Mouse (Mus musculus) layer of hippocampus, postnatal 14 days (tissue): ENCODE measurements around the gene Coro2b. TPM values are rescaled to one million over a fixed set of nuclear protein-coding genes. Genes with fewer than 3 reads are reported as not detected.
"Not testable (repeated sequence)": the region's sequence is repeated elsewhere in the genome, so short reads cannot be mapped to it uniquely, and the experiment has no call there.

Experiments
- DNase-seq, 2 experiments: peaks; one replicate each; pipeline ENCODE4 v3.0.0; 2021 to 2022; ENCODE audit warnings: low spot score in 2 of 2, mixed read lengths in 1 of 2
- total RNA-seq, 2 experiments: library from RNA; stranded (reverse); gene quantifications; 2 replicates each; pipeline ENCODE4 v1.2.3; 2021

Gene Coro2b
- total RNA-seq, 2 experiments from 2014 or later = 188 to 193 TPM

DNA sequence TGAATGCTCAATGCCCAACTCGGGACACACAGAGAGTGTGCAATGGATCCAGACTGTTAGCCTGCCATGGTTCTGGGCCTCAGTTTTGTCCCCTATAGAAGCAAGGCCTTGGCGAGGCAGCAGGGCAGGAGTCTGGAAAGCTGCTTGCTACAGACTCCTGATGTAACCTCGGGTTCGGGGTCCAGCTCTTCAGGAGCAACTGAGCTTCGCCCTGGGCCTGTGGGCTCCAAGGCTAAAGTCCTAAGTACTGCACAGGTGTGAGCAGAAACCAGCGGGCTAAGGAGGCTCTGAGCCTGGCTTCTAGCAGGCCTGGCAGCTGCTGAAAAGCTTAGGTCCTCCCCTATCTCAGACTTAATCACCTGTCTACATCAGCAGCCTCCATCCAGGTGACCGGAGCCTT is 86.0 kb downstream of the Coro2b start:
- no peak for DNase-seq

- DNase-seq = no peak
These were observed 86.5 kb downstream of the Coro2b start for GRCm38 (mm10) chr9:62450355-62450754.

DNA sequence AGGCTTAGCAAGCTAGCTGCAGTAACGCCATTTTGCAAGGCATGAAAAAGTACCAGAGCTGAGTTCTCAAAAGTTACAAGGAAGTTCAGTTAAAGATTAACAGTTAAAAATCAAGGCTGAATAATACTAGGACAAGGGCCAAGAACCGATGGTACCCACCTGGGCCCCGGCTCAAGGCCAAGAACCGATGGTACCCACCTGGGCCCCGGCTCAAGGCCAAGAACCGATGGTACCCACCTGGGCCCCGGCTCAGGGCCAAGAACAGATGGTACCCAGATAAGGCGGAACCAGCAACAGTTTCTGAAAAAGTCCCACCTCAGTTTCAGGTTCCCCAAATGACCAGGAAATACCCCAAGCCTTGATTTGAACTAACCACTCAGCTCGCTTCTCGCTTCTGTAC is 89.5 kb downstream of the Coro2b start:
- DNase-seq = not testable (repeated sequence)

DNA sequence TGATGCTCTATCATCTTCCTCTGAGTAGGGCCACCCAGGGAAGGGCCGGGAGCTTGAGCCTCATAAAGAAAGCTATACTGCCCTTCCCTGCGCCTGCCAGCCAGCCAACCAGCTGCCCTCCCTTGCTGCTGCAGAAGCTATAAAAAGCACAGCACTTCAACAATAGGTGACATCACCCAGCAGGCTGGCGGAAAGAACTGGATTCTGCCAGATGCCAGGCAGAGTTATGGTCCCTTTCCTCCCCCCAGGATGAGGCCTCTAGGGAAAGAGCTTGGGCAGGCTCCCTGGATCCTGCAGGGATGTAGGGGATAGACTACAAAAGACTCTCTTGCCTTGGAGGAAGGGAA is 98.1 kb downstream of the Coro2b start:
- peak in 1 of 2 experiments; percentile 43 for DNase-seq

DNA sequence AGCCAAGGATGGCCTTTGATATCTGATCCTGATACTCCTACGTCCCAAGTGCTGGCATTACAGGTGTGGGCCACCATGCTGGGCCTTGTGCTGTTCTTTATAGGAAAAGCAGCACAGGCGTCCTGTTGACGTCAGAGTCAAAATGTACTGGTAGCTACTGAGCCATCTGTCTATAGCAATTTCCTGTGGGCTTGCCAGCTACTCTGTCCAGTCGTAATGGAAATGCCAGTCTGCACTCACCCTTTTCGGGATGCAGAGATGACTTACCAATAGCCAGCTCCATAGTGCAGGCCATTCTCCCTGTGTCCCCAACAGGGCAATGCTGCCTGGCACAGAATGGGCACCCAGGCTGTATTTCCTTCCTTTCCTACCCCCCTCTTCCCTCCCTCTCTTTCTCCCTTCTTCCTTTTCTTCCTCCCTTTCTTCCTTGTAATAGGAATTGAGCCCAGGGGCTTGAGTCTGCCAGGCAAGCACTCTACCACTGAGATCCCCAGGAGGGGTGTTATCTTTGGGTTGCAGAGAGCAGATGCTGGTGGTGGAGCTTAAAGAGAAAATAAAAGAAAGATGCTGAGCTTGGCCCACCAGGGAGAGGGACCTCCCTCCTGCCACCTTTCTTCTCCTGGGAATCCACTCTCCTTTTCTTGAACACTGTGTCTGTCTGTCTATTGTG is 98.6 kb downstream of the Coro2b start:
- no peak for DNase-seq

GRCm38 (mm10) chr9:62437446-62437845 is 99.4 kb downstream of the Coro2b start:
- DNase-seq = no peak

GRCm38 (mm10) chr9:62435613-62436318 is 101.1 kb downstream of the Coro2b start:
- peak in 1 of 2 experiments; percentile 75 for DNase-seq

DNA sequence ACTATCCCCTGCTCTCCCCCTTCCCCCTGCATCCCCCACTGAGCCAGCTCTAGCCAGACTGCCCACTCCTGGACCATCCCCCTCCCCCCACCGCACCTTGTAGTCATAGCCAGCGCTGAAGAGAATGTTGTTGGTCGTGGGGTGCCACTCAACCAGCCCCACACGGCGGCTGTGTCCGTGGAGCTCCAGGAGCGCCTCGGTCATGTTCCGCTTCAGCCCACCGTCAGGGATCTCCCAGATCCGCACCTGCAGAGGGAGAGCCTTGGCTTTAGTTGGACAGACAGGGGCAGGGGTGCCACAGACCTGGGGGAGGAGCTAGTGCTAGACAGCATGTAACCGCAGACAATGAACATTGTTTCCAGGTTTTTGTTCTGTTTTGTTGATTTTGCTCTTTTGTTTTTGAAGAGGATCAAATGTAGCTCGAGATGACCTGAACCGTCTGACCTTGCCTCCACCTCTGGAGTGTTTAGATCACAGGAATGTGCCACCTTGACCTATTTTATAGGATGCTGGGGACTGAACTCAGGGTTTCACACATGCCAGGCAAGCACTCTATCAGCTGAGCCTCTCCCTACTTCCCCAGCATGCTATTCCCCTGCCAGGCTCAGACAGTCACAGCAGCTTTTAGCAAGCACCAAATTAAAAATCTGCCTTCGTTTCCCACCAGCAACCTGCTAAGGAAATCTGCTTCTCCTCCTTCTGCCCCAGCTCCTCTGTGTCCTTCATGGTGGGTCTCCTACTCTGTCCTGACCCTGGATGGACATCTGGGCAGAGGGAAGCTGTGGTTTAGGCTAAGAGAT is 104.4 kb downstream of the Coro2b start:
- peak in 1 of 2 experiments; percentile 57 for DNase-seq

- no peak for DNase-seq
These were observed 106.1 kb downstream of the Coro2b start for GRCm38 (mm10) chr9:62430741-62431140.

- DNase-seq = no peak
These were observed 109.8 kb downstream of the Coro2b start for GRCm38 (mm10) chr9:62427010-62427409.

- no peak for DNase-seq
These were observed 110.3 kb downstream of the Coro2b start for GRCm38 (mm10) chr9:62426531-62426930.

GRCm38 (mm10) chr9:62426021-62426420 is 110.8 kb downstream of the Coro2b start:
- no peak for DNase-seq

- DNase-seq = no peak
These were observed 111.6 kb downstream of the Coro2b start for GRCm38 (mm10) chr9:62425265-62425664.

DNA sequence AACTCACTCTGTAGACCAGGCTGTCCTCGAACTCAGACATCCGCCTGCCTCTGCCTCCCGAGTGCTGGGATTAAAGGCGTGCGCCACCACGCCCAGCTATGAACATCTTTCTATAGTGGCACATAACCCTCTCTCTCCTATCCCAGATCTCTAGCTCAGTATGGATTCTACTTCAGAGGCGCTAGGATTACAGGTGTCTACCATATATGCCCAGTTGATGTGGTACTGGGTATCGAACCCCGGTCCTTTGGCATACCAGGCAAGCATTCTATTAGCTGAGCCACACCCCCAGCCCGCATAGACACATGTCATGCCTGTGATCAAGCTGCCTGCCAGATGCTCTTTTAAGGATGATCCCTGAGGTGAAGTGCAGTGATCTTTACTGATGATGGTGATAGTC is 113.0 kb downstream of the Coro2b start:
- no peak for DNase-seq

DNA sequence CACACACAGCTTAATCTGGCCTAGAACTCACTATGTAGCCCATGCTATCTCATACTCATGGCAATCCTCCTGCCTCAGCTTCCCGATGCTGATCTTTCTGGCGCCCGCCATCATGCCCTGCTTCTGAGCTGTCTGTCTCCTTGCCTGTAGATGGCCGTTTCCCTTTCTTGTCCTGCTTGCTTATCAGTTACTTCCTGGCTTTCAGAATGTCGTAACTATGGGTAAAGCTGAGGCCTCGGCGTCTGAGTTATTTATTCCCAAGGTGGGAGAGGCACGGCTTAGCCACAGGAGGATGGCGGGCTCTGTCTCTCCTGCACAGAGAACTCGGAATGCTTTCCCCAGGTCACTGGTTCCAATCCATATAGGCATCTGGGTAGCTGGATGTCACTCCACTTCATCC is 113.9 kb downstream of the Coro2b start:
- no peak for DNase-seq

DNA sequence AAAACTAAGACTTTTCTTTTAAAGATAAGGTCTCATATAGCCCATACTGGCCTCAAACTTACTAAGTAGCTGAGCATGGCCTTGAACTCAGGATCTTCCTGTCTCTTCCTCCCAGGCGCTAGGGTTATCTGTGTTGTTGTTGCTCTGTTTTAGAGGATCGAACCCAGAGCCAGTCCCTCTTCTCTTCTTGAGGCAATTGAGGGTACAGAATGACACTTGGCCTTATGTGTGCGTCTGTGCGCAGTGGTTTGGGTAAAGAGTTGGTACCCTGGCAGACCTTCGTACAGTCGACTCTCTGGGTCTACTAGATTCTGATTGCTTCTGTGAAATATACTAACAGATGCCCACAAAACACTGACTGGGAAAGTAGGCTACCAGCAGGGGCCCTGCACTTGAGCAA is 114.9 kb downstream of the Coro2b start:
- DNase-seq = no peak

DNA sequence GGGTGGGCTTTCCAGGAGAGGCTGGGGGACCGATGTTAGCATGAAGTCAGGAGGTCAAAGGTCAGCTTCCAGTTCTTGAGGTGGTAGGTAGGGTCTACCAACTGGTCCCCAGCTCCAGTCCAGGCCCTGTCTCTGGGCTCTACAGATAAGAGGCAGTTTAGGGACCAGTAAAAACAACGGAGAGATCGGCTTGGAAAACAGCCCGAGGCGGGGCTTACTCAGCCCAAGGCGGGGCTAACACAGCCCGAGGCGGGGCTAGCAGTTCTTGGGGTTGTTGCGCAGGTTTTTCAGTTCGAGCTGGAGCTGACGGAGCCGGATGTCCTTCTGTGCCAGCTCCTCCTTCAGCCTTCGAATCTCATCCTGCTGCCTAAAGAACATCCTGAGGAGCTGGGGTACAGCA is 115.8 kb downstream of the Coro2b start:
- DNase-seq = peak in 1 of 2 experiments; percentile 48

DNA sequence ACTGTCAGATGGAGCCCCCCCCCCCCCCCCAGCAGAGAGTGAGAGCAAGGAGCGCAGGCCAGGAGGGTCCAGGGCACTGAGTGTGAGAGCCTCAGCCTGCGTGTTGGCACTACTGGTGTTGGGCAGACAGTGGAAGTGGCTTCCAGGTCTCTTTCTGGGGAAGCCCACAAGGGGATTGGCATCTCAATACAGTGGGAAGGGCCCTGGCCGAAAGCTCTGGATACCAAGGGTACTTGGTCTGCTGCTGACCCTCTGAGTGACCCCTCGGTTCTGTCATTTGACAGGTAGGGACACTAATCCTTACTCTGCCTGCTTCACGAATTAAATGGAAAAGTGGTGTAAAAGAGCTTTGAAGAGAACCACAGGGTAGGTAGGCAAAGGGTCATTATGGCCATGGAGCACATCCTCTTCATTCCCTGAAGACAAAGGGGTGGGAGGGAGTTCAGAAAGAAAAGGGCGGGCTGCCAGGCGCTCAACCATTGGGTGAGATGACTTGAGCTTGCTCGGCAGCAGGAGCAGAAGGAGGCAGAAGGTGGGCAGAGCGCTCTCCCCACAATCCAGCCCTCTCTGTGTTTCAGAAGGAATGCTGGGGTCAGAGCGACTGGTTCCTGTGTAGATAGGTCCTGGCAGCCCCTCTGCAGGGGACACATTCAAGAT is 116.5 kb downstream of the Coro2b start:
- DNase-seq = no peak

DNA sequence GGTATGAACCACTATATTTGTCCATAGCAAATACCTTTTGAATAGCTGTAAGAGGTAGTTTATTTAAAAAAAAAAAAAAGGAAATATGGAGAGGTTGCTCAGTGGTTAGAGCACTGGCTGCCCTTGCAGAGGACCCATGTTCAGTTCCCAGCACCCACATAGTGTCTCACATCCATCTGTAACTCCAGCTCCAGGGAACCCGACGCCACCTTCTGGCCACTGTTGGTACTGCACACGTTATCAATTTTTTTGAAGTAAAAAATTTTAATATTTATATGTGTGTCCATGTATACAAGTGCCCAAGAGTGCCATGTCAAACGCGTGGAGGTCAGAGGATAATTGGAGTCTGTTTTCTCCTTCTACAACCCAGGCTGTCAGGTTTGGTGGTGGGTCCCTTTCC is 118.1 kb downstream of the Coro2b start:
- DNase-seq = no peak

- DNase-seq = no peak
These were observed 129.3 kb downstream of the Coro2b start for GRCm38 (mm10) chr9:62407357-62408146.
